Mouse (Mus musculus): ENCODE data around the gene Spata22.
"Not testable (repeated sequence)": the region's sequence is repeated elsewhere in the genome, so short reads cannot be mapped to it uniquely, and the experiment has no call there.

The Spata22 gene

DNA sequence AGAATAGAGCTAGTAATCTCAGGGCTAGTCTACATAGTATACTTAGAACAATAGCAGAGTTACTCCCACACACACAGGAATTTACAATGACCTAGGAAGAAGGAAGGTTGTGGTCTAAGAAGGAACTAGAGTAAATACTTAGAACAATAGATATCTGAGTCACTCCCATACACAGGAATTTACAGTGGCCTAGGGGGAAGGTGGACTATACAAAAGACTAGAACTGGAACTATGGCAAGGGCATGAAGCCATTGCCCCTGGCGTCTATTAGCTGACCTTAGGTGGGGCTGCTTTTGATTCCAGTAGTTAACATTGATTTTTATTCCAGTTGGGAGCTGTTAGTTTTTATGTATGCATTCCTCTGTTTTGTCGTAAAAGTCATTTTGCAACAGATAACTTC lies 11.0 kb upstream of the Spata22 start:
- H3K36me3 ChIP-seq (ENCODE audit: insufficient read depth, low read length); H3K4me3 ChIP-seq (replicated peaks; ENCODE audit: low read length); H3K27me3 ChIP-seq (ENCODE audit: insufficient read depth, low read length); H3K9me3 ChIP-seq (ENCODE audit: low read length): not testable (repeated sequence)
- TF ChIP-seq NANOG (IDR thresholded peaks at IDR 0.05; ENCODE audit: borderline replicate concordance, low read length) = peak; percentile 61; the same call in 1 of the 2 replicates
- peaks cover 34% of the 10 kb centered on the region for H3K4me1 ChIP-seq (replicated peaks; ENCODE audit: low read depth, low read length)

DNA sequence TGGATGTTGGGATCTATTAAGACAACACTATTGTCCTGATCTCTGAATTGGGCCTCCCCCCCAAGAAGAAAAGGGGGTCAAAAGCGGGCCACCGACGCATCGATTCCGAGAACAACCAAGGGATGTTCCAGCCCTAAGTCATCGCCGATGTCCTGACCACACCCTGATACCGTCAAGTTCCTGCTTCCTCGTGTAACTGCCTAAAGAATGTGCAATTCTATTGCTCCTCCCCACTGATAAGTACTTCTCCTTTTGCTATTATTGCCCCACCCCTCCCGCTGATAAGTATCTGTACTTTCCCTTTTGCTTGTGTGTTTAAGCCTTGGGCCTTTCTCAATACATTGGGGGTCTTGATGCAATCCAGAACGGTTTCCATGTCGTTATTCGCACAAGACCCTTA lies 8.5 kb upstream of the Spata22 start:
- not testable (repeated sequence) for H3K4me3 ChIP-seq (replicated peaks; ENCODE audit: low read length); H3K9me3 ChIP-seq (ENCODE audit: low read length); H3K36me3 ChIP-seq (ENCODE audit: insufficient read depth, low read length); H3K27me3 ChIP-seq (ENCODE audit: insufficient read depth, low read length)
- peaks cover 41% of the 10 kb centered on the region for H3K4me1 ChIP-seq (replicated peaks; ENCODE audit: low read depth, low read length)

DNA sequence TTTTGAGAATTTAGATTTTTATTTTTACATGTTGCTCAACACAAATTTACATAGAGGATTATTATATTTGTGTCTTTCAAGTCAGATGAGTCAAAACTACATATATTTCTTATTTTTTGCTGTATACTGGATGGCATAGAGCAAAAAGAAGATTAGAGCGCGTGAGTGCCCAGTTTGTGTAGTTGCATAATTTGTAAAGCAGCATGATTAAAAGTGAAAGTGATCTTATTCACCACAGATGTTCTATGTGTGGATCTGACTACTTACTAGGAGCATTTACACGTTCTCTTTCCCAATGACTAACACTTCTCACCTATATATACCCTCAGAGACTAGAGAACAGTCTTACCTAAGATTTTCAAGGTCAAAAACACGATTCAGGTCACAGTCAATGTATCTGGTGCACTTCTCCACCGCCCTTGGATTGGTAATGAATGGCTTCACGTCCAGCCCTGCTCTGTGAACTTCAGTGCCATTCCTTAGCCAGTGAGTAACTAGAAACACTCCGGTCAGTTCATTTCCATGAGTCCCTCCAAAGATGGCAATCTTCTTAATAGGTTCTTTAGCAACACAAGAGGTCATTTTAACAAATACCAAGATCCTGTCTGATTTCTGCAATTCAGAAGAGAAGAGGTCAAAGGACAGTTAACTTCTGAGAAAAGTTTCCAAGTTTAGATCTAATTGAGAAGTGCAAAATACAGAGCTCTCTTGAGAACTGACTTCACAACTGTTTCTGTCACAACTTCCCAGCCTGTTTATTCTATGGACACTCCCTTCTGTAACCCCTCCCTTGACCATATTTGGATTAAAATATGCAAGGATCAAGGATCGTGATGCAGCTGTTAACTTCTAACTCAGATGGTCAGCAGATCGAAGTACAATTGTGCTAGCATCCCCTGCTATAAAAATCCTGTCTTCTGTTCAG lies 5.4 kb upstream of the Spata22 start:
- Histone ChIP-seq H3K4me3 (replicated peaks; ENCODE audit: low read length) (no peak overlapping the region), H3K27me3 (ENCODE audit: insufficient read depth, low read length) (peaks cover 11% of the 10 kb centered on the region), H3K4me1 (replicated peaks; ENCODE audit: low read depth, low read length) (peaks cover 23% of the 10 kb centered on the region), H3K9me3 (ENCODE audit: low read length) (peaks cover 13% of the 10 kb centered on the region), H3K36me3 (ENCODE audit: insufficient read depth, low read length) (peaks cover 4% of the 10 kb centered on the region; the same call in 1 of the 2 replicates)
- TF ChIP-seq NANOG (IDR thresholded peaks at IDR 0.05; ENCODE audit: borderline replicate concordance, low read length) (no peak), CTCF (conservative IDR thresholded peaks at IDR 0.05; ENCODE audit: low read length) (no peak), POU5F1 (IDR thresholded peaks at IDR 0.05; ENCODE audit: borderline replicate concordance, low read length) (no peak)

GRCm38 (mm10) chr11:73326485-73326886 lies 3.1 kb upstream of the Spata22 start:
- H3K27me3 ChIP-seq (ENCODE audit: insufficient read depth, low read length) = peaks cover 24% of the 10 kb centered on the region
- H3K4me3 ChIP-seq (replicated peaks; ENCODE audit: low read length) = no peak overlapping the region
- peaks cover 18% of the 10 kb centered on the region for H3K4me1 ChIP-seq (replicated peaks; ENCODE audit: low read depth, low read length)
- no peaks in the 10 kb centered on the region for H3K36me3 ChIP-seq (ENCODE audit: insufficient read depth, low read length)
- TF ChIP-seq CTCF (conservative IDR thresholded peaks at IDR 0.05; ENCODE audit: low read length) (no peak), POU5F1 (IDR thresholded peaks at IDR 0.05; ENCODE audit: borderline replicate concordance, low read length) (no peak), NANOG (IDR thresholded peaks at IDR 0.05; ENCODE audit: borderline replicate concordance, low read length) (no peak)
- peaks cover 15% of the 10 kb centered on the region for H3K9me3 ChIP-seq (ENCODE audit: low read length)

DNA sequence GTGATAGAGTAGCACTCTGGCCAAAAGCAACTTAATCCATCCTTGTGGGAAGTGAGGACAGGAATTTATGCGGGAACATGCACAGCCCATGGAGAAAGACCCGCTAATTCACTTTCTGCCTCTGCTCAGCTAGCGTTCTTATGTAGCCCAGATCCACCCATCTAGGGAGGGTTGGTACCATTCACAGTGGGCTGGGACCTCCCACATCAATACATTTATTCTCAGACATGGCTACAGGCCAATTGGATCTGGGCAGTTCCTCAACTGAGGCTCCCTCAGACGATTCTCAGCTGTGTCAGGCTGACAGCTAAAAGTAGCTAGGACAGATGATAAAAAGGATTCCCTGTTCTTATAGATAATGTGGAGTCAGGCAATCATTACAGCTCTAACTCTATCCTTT lies 2.2 kb upstream of the Spata22 start:
- Histone ChIP-seq H3K36me3 (ENCODE audit: insufficient read depth, low read length) (no peaks in the 10 kb centered on the region), H3K4me1 (replicated peaks; ENCODE audit: low read depth, low read length) (peaks cover 18% of the 10 kb centered on the region), H3K4me3 (replicated peaks; ENCODE audit: low read length) (no peak overlapping the region), H3K27me3 (ENCODE audit: insufficient read depth, low read length) (peaks cover 24% of the 10 kb centered on the region), H3K9me3 (ENCODE audit: low read length) (peaks cover 13% of the 10 kb centered on the region; the same call in 1 of the 2 replicates)
- TF ChIP-seq NANOG (IDR thresholded peaks at IDR 0.05; ENCODE audit: borderline replicate concordance, low read length) = no peak
- no peak for TF ChIP-seq CTCF (conservative IDR thresholded peaks at IDR 0.05; ENCODE audit: low read length)
- no peak for TF ChIP-seq POU5F1 (IDR thresholded peaks at IDR 0.05; ENCODE audit: borderline replicate concordance, low read length)

DNA sequence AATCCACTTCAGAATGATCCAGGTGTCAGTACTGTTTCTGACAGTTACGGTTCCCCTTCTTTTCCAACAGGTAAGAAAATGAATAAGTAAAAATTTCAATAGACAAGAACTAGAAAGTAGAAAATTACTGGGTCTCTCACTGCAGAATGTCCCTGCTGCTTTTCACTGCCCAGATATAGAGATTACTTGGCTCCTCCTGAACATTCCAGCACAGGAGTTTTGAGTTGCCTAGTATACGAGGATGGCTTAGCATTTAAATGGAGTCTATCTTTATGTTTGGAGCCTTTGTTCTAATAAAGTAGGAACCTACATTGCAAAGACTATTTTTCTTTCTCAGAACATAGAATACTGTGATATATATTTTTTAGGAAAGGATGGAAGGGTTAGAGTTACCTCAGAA lies 3.8 kb downstream of the Spata22 start:
- Histone ChIP-seq H3K9me3 (ENCODE audit: low read length) (peaks cover 13% of the 10 kb centered on the region; the same call in 1 of the 2 replicates), H3K4me1 (replicated peaks; ENCODE audit: low read depth, low read length) (peaks cover 9% of the 10 kb centered on the region), H3K4me3 (replicated peaks; ENCODE audit: low read length) (no peak overlapping the region), H3K27me3 (ENCODE audit: insufficient read depth, low read length) (peaks cover 18% of the 10 kb centered on the region), H3K36me3 (ENCODE audit: insufficient read depth, low read length) (no peaks in the 10 kb centered on the region)
- TF ChIP-seq POU5F1 (IDR thresholded peaks at IDR 0.05; ENCODE audit: borderline replicate concordance, low read length) (no peak), NANOG (IDR thresholded peaks at IDR 0.05; ENCODE audit: borderline replicate concordance, low read length) (no peak), CTCF (conservative IDR thresholded peaks at IDR 0.05; ENCODE audit: low read length) (no peak)

DNA sequence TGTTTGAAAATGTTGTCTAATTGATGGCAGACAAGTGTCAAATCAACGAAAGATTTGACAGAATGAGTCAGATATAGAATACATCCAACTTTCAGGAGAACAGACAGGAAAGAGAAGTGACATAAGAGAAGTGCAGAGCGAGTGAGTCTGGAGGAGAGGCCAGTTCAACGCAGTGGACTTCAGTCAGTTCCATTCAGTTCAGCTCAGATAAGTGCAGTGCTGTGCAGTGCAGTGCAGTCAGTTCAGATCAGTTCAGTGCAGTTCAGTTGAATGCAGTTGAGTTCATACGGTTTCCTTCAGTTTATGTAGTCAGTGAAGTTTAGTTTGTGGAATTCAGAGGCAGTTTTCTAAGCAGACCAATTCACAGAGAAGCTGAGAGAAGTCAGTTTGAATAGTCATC lies 7.4 kb downstream of the Spata22 start:
- H3K9me3 ChIP-seq (ENCODE audit: low read length) = no peaks in the 10 kb centered on the region

DNA sequence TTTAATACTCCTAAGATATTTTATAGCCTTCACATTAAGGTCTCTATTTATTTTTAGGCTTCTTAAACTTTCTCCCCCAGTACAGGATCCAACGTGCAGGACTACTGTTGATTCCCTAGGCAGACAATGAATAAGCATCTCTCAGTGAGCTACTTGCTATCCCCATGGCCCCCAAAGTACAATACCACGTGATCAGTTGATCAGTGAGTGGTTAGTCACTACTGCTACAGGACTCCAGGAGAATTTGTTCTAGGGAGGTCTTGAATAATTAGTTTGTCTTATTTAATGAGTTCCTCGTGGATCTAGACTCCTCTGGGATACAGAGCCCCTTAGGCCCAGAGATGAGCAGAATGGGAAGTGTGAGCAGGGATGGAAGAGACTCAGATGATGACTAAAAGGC lies 20.9 kb downstream of the Spata22 start, which contains the start of gene Olfr20:
Olfr20 (plus strand) TSS at position 301 of the 400 bp plus-strand sequence.
- Histone ChIP-seq H3K4me1 (replicated peaks; ENCODE audit: low read depth, low read length) (no peaks in the 10 kb centered on the region), H3K4me3 (replicated peaks; ENCODE audit: low read length) (no peak within 1 kb of the TSS), H3K36me3 (ENCODE audit: insufficient read depth, low read length) (no peaks in the 10 kb centered on the region), H3K9me3 (ENCODE audit: low read length) (no peaks in the 10 kb centered on the region), H3K27me3 (ENCODE audit: insufficient read depth, low read length) (no peaks in the 10 kb centered on the region)
- TF ChIP-seq POU5F1 (IDR thresholded peaks at IDR 0.05; ENCODE audit: borderline replicate concordance, low read length) = no peak
- TF ChIP-seq CTCF (conservative IDR thresholded peaks at IDR 0.05; ENCODE audit: low read length) = no peak
- TF ChIP-seq NANOG (IDR thresholded peaks at IDR 0.05; ENCODE audit: borderline replicate concordance, low read length) = no peak

More for the DNA sequence above, 7.4 kb downstream of the Spata22 start:
- TF ChIP-seq POU5F1 (IDR thresholded peaks at IDR 0.05; ENCODE audit: borderline replicate concordance, low read length) (no peak), NANOG (IDR thresholded peaks at IDR 0.05; ENCODE audit: borderline replicate concordance, low read length) (no peak)
- no peak overlapping the region for H3K4me3 ChIP-seq (replicated peaks; ENCODE audit: low read length)
- H3K4me1 ChIP-seq (replicated peaks; ENCODE audit: low read depth, low read length) = no peaks in the 10 kb centered on the region
- no peaks in the 10 kb centered on the region for H3K36me3 ChIP-seq (ENCODE audit: insufficient read depth, low read length)
- H3K27me3 ChIP-seq (ENCODE audit: insufficient read depth, low read length) = no peaks in the 10 kb centered on the region

DNA sequence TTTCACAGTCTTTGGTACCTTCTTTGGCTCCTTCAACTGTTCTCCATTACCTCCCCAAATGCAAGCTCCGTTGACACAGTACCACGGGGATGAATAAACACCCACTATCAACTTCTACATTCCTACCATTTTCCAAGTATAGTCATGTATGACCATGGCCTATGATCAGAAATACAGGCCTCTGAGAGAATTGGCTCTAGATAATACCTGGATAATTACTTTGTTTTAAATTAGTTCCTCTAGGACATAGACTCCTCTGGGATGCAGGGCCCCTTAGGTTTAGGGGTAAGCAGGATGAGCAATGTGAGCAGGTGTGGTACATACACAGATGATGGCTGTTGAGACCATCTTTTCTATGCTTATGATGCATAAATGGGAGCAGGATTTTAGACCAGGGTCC lies 41.4 kb downstream of the Spata22 start, which contains the start of gene Olfr376:
Olfr376 (plus strand) TSS at position 301 of the 400 bp plus-strand sequence.
- TF ChIP-seq CTCF (conservative IDR thresholded peaks at IDR 0.05; ENCODE audit: low read length) = no peak
- TF ChIP-seq NANOG (IDR thresholded peaks at IDR 0.05; ENCODE audit: borderline replicate concordance, low read length) = no peak
- TF ChIP-seq POU5F1 (IDR thresholded peaks at IDR 0.05; ENCODE audit: borderline replicate concordance, low read length) = no peak
- no peak within 1 kb of the TSS for H3K4me3 ChIP-seq (replicated peaks; ENCODE audit: low read length)
- H3K27me3 ChIP-seq (ENCODE audit: insufficient read depth, low read length) = no peaks in the 10 kb centered on the region; the same call in 1 of the 2 replicates
- H3K9me3 ChIP-seq (ENCODE audit: low read length) = peaks cover 9% of the 10 kb centered on the region; the same call in 1 of the 2 replicates
- no peaks in the 10 kb centered on the region for H3K36me3 ChIP-seq (ENCODE audit: insufficient read depth, low read length)
- H3K4me1 ChIP-seq (replicated peaks; ENCODE audit: low read depth, low read length) = no peaks in the 10 kb centered on the region
